Mouse (Mus musculus): Measurements from ENCODE around the gene Gm42372.

GRCm38 (mm10) chr7:17011909-17012590 lies 29.2 kb downstream of the Gm42372 start:
- TF ChIP-seq HCFC1 (IDR thresholded peaks at IDR 0.05; ENCODE audit: borderline replicate concordance, insufficient read depth, low read length) (no peak), MAFK (IDR thresholded peaks at IDR 0.05; ENCODE audit: insufficient read depth, low read depth, low read length) (no peak), ZNF384 (IDR thresholded peaks at IDR 0.05; ENCODE audit: low read depth, low read length) (no peak)

Data from ES-E14 (cell line).